Mouse (Mus musculus) CD4-positive, CD25-positive, alpha-beta regulatory T cell, adult 4 months (primary cell): ENCODE measurements around the gene Ints14. TPM values are rescaled to one million over a fixed set of nuclear protein-coding genes. Genes with fewer than 3 reads are reported as not detected.

Experiments
- ATAC-seq: one replicate; pipeline ENCODE4 v1.8.0; 2017
- polyA plus RNA-seq, 2 experiments: library from polyadenylated mRNA; unstranded; fragments of 100-300 nt; shearing (Covaris generic); gene quantifications; one replicate each; pipeline ENCODE4 v1.2.1; 2017

Ints14 gene
- 10 to 100 TPM; 41.1 to 45.7 TPM for polyA plus RNA-seq

DNA sequence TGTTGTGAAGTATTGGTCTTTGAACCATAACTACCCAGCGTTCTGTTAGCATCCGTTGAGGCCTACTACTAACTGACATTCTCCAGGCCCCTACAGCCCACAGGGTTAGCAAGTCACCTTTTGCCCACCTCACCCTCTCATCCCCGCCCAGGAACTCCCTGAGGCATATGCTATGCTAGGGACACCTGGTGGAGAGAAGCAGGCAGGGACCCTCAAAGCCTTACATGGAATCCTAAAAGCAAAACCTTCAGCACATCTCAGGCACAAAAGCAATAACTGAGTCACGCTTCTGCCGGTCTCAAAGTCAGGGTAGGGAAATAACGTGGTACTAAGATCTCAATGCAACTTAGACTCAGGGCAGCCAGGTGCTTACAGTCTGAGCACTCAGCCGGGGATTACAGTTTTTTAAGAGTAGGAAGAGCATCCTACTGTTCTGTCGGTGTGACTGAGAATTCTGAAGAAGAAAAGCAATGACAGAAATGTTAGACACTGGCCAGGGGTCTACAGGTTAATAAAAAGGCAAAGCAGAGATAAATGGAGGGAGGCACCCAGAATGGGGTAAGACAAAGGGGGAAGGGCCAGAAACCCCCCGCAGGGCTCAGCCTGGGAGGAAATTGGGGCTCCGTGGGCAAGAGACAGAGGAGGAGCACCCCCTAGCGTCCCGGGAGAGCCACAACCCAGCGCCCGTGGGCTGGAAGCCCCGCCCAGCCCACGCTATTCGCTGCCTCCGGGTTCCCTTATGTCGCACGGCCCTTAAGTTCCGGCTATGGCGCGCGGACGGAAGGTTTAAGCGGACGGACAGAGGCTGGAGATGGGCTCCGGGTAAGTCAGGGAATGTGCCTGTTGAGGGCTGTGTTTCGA lies at the start of gene Ints14:
Gene Ints14, plus strand, starts transcription at position 789 of the 861 bp plus-strand sequence.
- peak; percentile 98 for ATAC-seq

DNA sequence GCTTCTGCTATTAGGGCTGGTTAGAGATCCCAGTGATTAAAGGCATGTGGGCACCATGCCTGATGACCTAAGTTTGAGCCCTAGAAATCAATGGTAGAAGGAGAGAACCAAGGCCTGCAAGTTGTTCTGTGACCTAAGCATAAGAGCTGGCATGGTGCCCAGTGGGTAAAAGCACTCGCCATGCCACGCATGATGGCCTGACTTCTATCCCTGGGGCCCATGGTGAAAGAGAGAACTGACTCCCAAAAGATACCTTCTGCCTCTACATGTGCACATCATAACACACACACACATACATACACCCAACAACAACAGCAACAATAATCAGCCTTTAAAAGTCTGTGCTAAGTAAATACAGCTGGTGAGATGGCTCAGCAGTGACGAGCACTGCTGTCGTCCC lies 47.3 kb upstream of the Ints14 start:
- ATAC-seq: no peak

DNA sequence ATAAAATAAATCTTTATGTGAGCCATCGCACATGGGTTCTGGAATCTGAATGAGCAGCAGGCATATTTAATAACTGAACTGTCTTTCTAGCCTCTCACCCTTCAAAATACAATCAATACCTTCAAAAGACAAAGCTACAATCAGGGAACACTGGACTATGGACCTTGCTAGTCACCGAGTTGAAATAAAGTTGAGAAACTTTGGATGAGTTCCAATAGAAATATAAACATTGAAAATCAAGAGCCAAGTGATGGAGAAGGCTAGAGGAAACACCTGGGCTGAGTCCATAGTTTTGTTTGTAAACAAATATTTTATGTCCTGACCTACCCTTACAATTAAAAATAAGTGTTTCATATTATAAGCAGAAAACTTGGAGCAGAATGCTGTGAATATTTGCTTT lies 46.7 kb upstream of the Ints14 start:
- no peak for ATAC-seq

- ATAC-seq: peak; percentile 63
These were observed 46.1 kb upstream of the Ints14 start for GRCm38 (mm10) chr9:64914629-64915028.

- peak; percentile 17 for ATAC-seq
These were observed 42.1 kb upstream of the Ints14 start for GRCm38 (mm10) chr9:64918560-64918959.

DNA sequence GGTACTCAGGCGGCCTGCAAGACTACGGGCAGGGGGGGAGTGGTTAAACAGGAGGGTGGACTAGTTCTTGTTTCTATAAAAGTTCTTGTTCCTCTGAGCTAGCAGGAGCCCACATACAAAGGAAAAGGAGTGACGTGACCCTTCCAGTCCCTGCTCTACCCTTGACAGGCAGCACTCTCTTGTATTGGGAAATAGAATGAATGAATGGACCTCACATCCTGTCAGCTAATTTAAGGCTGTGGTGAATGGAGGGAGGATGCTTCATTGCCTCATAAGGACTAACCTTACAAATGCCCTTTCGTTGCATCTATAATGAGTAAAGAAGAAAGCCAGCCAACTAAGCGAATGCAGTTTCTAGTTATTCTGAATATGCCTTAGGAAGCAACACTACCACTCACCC lies 34.9 kb upstream of the Ints14 start:
- ATAC-seq: no peak

DNA sequence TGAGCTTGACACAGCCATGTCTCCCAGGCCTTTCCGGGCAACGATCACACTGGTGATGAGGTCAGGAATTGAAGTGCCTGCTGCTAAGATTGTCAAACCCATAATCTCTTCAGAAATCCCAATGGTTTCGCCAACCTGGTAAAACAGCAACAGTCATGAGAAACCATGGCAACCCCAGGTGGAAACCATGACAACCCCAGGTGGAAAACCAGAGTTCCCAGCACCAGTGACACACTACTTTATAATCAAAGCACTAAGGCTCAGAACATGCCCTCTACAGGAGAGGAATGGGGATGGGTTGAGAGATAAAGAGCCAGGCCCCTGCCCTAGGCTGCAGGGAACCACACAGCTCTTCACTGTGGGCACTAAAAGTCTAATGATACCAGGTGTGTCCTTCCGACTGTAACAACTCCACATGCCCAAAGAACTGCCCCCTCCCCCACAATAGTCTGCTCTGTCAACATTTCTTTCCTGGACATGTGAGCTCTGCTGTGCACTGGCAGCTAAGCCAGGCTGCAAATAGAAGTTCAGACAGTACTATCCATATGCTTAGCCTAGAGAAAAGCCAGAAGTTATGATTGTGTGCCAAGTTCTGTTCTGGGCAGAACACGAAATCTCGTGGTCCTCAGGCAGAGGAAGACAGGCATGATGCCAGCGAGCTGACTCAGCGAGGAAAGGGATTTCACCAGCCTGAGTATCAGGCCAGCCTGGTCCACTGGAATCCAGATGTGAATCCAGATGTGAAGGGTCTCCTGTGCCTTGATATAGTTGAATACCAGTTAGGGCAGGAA lies 34.3 kb upstream of the Ints14 start:
- no peak for ATAC-seq

DNA sequence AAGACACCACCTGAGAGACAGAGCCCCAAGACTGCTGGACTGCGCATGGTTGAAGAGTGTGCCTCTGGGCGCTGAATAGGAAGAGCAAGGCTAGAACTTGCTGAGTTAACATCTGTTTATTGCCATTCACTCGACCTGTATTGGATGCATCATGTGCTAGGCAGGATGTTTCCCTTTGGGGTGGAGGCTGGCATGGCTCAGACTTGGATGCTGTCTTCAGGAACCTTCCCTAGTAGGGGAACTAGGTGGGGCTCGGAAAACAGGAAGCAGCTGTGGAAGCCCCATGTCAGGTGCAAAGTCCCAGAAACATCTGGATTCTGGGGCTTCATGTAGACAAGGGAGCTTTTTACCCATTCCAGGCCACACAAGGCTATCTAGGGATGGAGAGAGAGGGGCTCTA lies 30.4 kb upstream of the Ints14 start:
- ATAC-seq: no peak

GRCm38 (mm10) chr9:64931751-64932610 lies 28.7 kb upstream of the Ints14 start:
- ATAC-seq: no peak

DNA sequence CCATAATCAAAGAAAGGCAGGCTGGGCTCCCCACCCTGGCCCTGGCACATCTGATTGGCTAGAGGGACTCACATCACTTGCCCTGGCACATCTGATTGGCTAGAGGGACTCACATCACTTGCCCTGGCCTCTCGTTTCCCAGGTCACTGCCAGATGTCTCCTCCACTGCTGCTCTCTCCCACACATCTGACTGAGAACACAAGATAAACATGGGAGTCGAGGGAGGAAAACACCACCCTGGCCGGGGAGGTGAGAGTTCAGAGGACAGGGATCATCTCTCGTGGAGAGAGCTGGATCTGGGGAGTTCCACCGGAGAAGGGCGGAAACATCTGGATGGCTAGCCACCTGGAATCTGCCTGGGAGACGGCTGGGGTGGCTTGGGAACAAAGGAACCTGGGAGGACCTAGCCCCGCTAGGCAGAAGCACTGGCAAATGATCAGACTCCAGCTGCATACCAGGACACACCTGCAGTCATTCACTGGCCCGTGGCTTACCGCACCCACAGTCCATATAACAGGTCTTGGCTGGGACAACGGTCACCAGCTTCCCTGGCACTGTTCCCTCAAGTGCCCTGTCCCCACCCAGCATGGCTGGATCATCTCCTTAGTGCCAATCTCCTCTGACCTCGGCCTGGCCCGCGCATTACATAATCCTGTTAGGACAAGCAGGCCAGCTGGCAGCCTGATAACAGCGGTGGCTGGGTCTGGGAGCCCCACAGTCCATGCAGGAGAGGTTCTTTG lies 26.5 kb upstream of the Ints14 start:
- no peak for ATAC-seq

GRCm38 (mm10) chr9:64936508-64936907 lies 24.2 kb upstream of the Ints14 start:
- ATAC-seq: peak; percentile 70

DNA sequence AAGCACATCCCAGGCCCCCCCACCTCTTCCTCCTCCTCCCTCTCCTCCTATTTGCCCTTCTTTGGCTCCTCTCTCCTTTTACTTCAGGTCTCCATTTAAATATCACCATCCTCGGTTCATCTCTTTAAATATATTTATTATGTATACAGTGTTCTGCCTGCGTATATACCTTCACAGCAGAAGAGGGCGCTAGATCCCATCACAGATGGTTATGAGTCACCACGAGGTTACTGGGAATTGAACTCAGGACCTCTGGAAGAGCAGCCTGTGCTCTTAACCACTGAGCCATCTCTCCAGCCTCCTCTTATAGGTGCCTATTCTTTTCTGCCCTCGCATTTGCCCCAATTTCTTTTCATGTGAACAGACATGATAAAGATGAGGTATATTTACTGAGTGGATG lies 23.2 kb upstream of the Ints14 start:
- no peak for ATAC-seq

- ATAC-seq: no peak
These were observed 22.2 kb upstream of the Ints14 start for GRCm38 (mm10) chr9:64938535-64938934.

DNA sequence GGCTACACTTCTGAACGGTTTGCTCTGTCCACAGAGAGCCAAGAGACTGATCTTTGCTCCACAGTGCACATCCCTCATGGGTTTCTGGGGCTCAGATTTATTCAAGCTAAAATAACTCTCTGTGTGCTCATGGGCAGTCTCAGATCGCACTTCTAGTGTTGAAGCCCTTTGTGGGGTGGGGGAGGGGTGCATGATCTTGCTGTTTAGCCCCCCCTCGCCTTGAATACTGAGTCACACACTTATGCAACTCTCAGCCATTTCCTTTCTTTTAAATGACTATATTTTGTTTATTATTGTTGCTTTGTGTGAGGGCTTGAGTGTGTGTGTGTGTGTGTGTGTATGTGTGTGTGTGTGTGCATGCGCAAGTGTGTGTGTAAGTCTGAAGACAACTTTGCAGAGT lies 21.4 kb upstream of the Ints14 start:
- ATAC-seq: no peak

GRCm38 (mm10) chr9:64939790-64940189 lies 20.9 kb upstream of the Ints14 start:
- ATAC-seq: no peak

GRCm38 (mm10) chr9:64940731-64941346 lies 19.9 kb upstream of the Ints14 start:
- no peak for ATAC-seq

- no peak for ATAC-seq
These were observed 19.1 kb upstream of the Ints14 start for GRCm38 (mm10) chr9:64941650-64942049.

DNA sequence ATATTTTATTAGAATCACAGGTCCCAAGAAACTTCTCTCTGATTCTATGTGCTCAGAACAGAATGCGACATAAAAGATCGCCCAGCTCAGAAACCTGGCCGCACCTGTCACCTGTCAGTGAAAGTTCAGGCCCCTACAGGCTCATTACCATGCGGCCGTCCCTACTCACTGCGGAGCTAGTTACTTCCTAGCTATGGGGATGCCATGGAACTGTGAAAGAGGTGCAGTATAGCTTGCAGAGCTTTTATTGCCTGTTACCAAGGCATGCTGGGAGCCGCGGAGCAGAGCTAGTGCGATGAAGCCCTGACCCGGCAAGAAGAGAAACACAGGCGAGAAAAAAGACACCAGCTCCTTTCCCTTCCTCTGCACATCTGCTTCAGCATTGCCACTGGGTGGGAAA lies 16.7 kb upstream of the Ints14 start:
- ATAC-seq: no peak

- ATAC-seq: no peak
These were observed 13.1 kb upstream of the Ints14 start for GRCm38 (mm10) chr9:64947483-64948095.

GRCm38 (mm10) chr9:64951161-64951657 lies 9.5 kb upstream of the Ints14 start, which contains the start of gene Slc24a1:
TSS of gene Slc24a1 (minus strand) at chr9:64951607.
- no peak for ATAC-seq

GRCm38 (mm10) chr9:64952055-64952454 lies 8.7 kb upstream of the Ints14 start:
- no peak for ATAC-seq
